Mouse (Mus musculus) lung, embryonic 14.5 days (tissue): ENCODE measurements around the gene Aqp9. TPM values are rescaled to one million over a fixed set of nuclear protein-coding genes. Genes with fewer than 3 reads are reported as not detected.

ENCODE experiments used
- ATAC-seq: fragments of 200-750 bp; cut with Nextera tagmentation; 2 replicates; pipeline ENCODE4 v1.8.0; 2017; ENCODE audit warnings: mild to moderate bottlenecking, moderate TSS enrichment, moderate library complexity; ENCODE audit not compliant: insufficient read depth
- DNase-seq: peaks from one replicate; pipeline ENCODE4 v3.0.0-alpha.2; 2015
- H3K27ac ChIP-seq: fragments of 300-500 bp; sonication (generic); 2 replicates; pipeline ENCODE4 v1.5.1; 2014; ENCODE audit warnings: low read depth, mild to moderate bottlenecking, moderate library complexity
- H3K27me3 ChIP-seq: fragments of 300-500 bp; sonication (generic); 2 replicates; pipeline ENCODE4 v1.6.1; 2014; ENCODE audit warnings: low read length, control low read depth; ENCODE audit not compliant: insufficient read depth
- H3K36me3 ChIP-seq: fragments of 300-500 bp; sonication (generic); 2 replicates; pipeline ENCODE4 v1.6.1; 2014; ENCODE audit warnings: control low read depth; ENCODE audit not compliant: insufficient read depth
- H3K4me1 ChIP-seq: fragments of 300-500 bp; sonication (generic); 2 replicates; pipeline ENCODE4 v1.6.1; 2014; ENCODE audit warnings: antibody characterized with exemption, control low read depth; ENCODE audit not compliant: insufficient read depth
- H3K4me2 ChIP-seq: fragments of 300-500 bp; sonication (generic); 2 replicates; pipeline ENCODE4 v1.6.1; 2014; ENCODE audit warnings: mild to moderate bottlenecking
- H3K4me3 ChIP-seq: fragments of 300-500 bp; sonication (generic); 2 replicates; pipeline ENCODE4 v1.5.1; 2014; ENCODE audit warnings: low read depth, low read length
- H3K9ac ChIP-seq: fragments of 300-500 bp; sonication (generic); 2 replicates; pipeline ENCODE4 v1.6.1; 2014
- H3K9me3 ChIP-seq: fragments of 300-500 bp; sonication (generic); 2 replicates; pipeline ENCODE4 v1.6.1; 2016; ENCODE audit warnings: low read depth, low read length, control low read depth
- CTCF ChIP-seq: IDR thresholded peaks from 2 replicates; pipeline ENCODE4 v1.5.1; 2016; ENCODE audit warnings: antibody characterized with exemption, low read depth
- WGBS: fragments of 180-500 bp; shearing (Covaris S2); extraction: QIAGEN DNeasy Blood & Tissue Kit; methylation state at CpG from one replicate; pipeline ENCODE4 v1.1.7; 2014; 5-methylcytosine and 5-hydroxymethylcytosine counted together
- polyA plus RNA-seq: library from polyadenylated mRNA; unstranded; fragments of >200 nt; fragmentation: Nextera tagmentation; extraction: Ambion mirVana; gene quantifications from 2 replicates; pipeline ENCODE4 v1.2.1, GENCODE M21; 2014

Aqp9 gene
- polyA plus RNA-seq, 1 experiment from 2014 or later: 0.42 TPM

DNA sequence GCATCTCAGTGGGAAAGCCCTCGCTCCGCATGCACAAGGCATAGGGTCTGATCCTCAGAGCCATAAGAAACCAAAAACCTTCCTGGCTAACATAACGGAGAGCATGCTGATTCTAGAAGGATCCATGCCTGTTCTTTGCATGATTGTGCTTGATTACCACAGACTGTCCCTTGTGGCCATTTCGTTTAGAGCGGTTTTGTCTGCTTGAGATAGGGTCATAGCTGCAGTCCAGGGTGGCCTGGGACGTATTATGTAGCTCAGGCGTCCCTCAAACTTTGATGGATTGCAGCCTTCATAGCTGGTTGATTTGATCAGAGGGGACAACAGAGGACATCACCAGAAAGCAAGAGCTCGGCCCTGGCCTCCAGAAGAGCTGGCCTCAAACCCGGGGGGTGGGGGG lies 47.6 kb downstream of the Aqp9 start:
- ATAC-seq (no peak), DNase-seq (no peak)
- peak; percentile 20; the same call in 1 of the 2 replicates for TF ChIP-seq CTCF
- H3K9me3 ChIP-seq: no peaks in the 10 kb centered on the region
- H3K36me3 ChIP-seq: no peaks in the 10 kb centered on the region
- H3K9ac ChIP-seq: no peak overlapping the region
- no peak overlapping the region for H3K27ac ChIP-seq
- no peak overlapping the region for H3K4me3 ChIP-seq
- H3K27me3 ChIP-seq: no peaks in the 10 kb centered on the region
- no peaks in the 10 kb centered on the region for H3K4me1 ChIP-seq
- no peak overlapping the region for H3K4me2 ChIP-seq
- 77% methylated on average over 9 of the region's 9 CpGs for WGBS

- Histone ChIP-seq H3K27me3 (no peaks in the 10 kb centered on the region), H3K9me3 (no peaks in the 10 kb centered on the region), H3K4me3 (no peak overlapping the region), H3K27ac (no peak overlapping the region), H3K4me2 (no peak overlapping the region), H3K36me3 (no peaks in the 10 kb centered on the region), H3K4me1 (no peaks in the 10 kb centered on the region), H3K9ac (no peak overlapping the region)
- ATAC-seq: no peak
- DNase-seq: no peak
- no peak for TF ChIP-seq CTCF
- 73% methylated on average over 6 of the region's 6 CpGs for WGBS
Observed at GRCm38 (mm10) chr9:71113166-71113565, 55.3 kb downstream of the Aqp9 start.

GRCm38 (mm10) chr9:71103521-71103920 lies 65.0 kb downstream of the Aqp9 start:
- TF ChIP-seq CTCF: no peak
- no peak overlapping the region for H3K9ac ChIP-seq
- H3K9me3 ChIP-seq: no peaks in the 10 kb centered on the region
- DNase-seq (no peak), ATAC-seq (no peak)
- H3K4me3 ChIP-seq: no peak overlapping the region
- no peaks in the 10 kb centered on the region for H3K36me3 ChIP-seq
- H3K4me2 ChIP-seq: no peak overlapping the region
- H3K27ac ChIP-seq: no peak overlapping the region
- no peaks in the 10 kb centered on the region for H3K27me3 ChIP-seq
- 91% methylated on average over 5 of the region's 5 CpGs for WGBS
- H3K4me1 ChIP-seq: no peaks in the 10 kb centered on the region

GRCm38 (mm10) chr9:71094066-71094465 lies 74.4 kb downstream of the Aqp9 start:
- no peak for ATAC-seq
- no peak overlapping the region for H3K9ac ChIP-seq
- H3K4me1 ChIP-seq: no peaks in the 10 kb centered on the region
- TF ChIP-seq CTCF: no peak
- H3K27ac ChIP-seq: no peak overlapping the region
- no peak for DNase-seq
- H3K36me3 ChIP-seq: no peaks in the 10 kb centered on the region
- H3K27me3 ChIP-seq: no peaks in the 10 kb centered on the region
- WGBS: 90% methylated on average over 6 of the region's 6 CpGs
- H3K9me3 ChIP-seq: no peaks in the 10 kb centered on the region
- no peak overlapping the region for H3K4me2 ChIP-seq
- H3K4me3 ChIP-seq: no peak overlapping the region

DNA sequence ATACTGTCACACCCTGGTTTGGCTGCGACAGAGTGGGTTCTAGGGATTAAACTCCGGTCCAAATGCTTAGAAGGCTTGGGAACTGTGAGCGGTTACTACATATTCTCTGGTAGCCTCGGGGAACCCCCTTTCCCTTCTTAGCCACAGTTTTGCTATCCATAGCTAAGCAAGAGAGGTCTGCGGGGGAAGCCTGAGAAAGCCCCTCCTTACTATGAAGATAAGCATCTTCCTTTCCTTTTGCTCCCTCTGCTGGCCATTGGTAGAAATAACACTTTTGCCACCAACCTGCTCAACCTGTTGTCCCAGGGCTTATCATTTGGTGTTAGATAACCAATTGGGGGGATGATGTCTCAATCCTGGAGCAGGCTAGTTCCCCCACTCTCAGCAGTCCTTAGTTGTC lies 76.4 kb downstream of the Aqp9 start:
- Histone ChIP-seq H3K9ac (no peak overlapping the region), H3K4me1 (no peaks in the 10 kb centered on the region), H3K27me3 (no peaks in the 10 kb centered on the region), H3K9me3 (no peaks in the 10 kb centered on the region), H3K4me2 (no peak overlapping the region), H3K27ac (no peak overlapping the region), H3K36me3 (no peaks in the 10 kb centered on the region), H3K4me3 (no peak overlapping the region)
- DNase-seq (peak; percentile 83), ATAC-seq (no peak)
- peak; percentile 78 for TF ChIP-seq CTCF
- WGBS: 64% methylated on average over 5 of the region's 5 CpGs

DNA sequence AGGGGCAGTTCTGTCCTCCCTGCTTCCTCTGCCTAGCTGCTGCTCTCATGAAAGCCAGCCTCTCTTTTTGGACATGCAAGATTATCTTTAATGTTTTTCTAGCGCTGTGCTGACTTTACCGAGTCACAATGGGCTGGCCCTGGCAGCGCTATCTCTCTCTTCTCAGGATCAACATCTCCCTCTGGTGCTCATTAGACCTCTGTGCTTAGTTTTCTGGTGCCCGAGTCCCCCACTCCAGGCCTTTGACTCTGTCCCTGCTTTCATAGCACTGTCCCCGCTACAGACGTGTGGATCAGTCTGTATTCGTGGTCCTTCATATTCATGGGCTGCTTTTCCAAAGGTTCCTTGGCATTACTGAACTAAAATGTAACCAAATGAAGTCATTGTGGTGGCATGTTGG lies 89.3 kb downstream of the Aqp9 start:
- no peak overlapping the region for H3K4me2 ChIP-seq
- no peak overlapping the region for H3K27ac ChIP-seq
- H3K36me3 ChIP-seq: no peaks in the 10 kb centered on the region
- no peak overlapping the region for H3K9ac ChIP-seq
- peak; percentile 35 for TF ChIP-seq CTCF
- 49% methylated on average over 7 of the region's 7 CpGs for WGBS
- H3K4me1 ChIP-seq: no peaks in the 10 kb centered on the region
- H3K4me3 ChIP-seq: no peak overlapping the region
- no peaks in the 10 kb centered on the region for H3K27me3 ChIP-seq
- DNase-seq: peak; percentile 44
- H3K9me3 ChIP-seq: no peaks in the 10 kb centered on the region
- no peak for ATAC-seq

GRCm38 (mm10) chr9:71077251-71077825 lies 91.1 kb downstream of the Aqp9 start:
- 76% methylated on average over 5 of the region's 5 CpGs for WGBS
- Histone ChIP-seq H3K4me2 (no peak overlapping the region), H3K9me3 (no peaks in the 10 kb centered on the region), H3K4me1 (no peaks in the 10 kb centered on the region), H3K27ac (no peak overlapping the region), H3K4me3 (no peak overlapping the region), H3K27me3 (no peaks in the 10 kb centered on the region), H3K9ac (no peak overlapping the region), H3K36me3 (no peaks in the 10 kb centered on the region)
- no peak for TF ChIP-seq CTCF
- DNase-seq (no peak), ATAC-seq (no peak)
